Mouse (Mus musculus): ENCODE data around the gene Slc22a19. TPM values are rescaled to one million over a fixed set of nuclear protein-coding genes. Genes with fewer than 3 reads are reported as not detected.
"Not testable (repeated sequence)": the region's sequence is repeated elsewhere in the genome, so short reads cannot be mapped to it uniquely, and the experiment has no call there.

The Slc22a19 gene
- polyA plus RNA-seq (2011; ENCODE audit: insufficient read length, low read depth, missing spikeins) = not detected in 2 replicates

GRCm38 (mm10) chr19:7711148-7711547, at the start of gene Slc22a19:
Gene Slc22a19, minus strand, starts transcription at chr19:7711310.
- H3K4me1 ChIP-seq (ENCODE audit: control insufficient read depth, insufficient read depth, low read length) = no peaks in the 10 kb centered on the region
- TF ChIP-seq CTCF (IDR thresholded peaks at IDR 0.05; ENCODE audit: borderline replicate concordance, insufficient read depth, low read length) (no peak), POLR2A (IDR thresholded peaks at IDR 0.05; ENCODE audit: low read depth, low read length) (no peak)
- H3K4me3 ChIP-seq (ENCODE audit: insufficient read depth, low read length) = no peak within 1 kb of the TSS
- no peak within 1 kb of the TSS for H3K27ac ChIP-seq (ENCODE audit: insufficient read depth, low read length)

GRCm38 (mm10) chr19:7753371-7753770, 42.3 kb upstream of the Slc22a19 start:
- H3K4me3 ChIP-seq (ENCODE audit: insufficient read depth, low read length); H3K27ac ChIP-seq (ENCODE audit: insufficient read depth, low read length); H3K4me1 ChIP-seq (ENCODE audit: control insufficient read depth, insufficient read depth, low read length): not testable (repeated sequence)

GRCm38 (mm10) chr19:7729543-7729942, 18.4 kb upstream of the Slc22a19 start:
- Histone ChIP-seq H3K4me3 (ENCODE audit: insufficient read depth, low read length) (no peak overlapping the region), H3K27ac (ENCODE audit: insufficient read depth, low read length) (no peak overlapping the region), H3K4me1 (ENCODE audit: control insufficient read depth, insufficient read depth, low read length) (no peaks in the 10 kb centered on the region)
- no peak for TF ChIP-seq POLR2A (IDR thresholded peaks at IDR 0.05; ENCODE audit: low read depth, low read length)

- H3K4me1 ChIP-seq (ENCODE audit: control insufficient read depth, insufficient read depth, low read length); H3K4me3 ChIP-seq (ENCODE audit: insufficient read depth, low read length); H3K27ac ChIP-seq (ENCODE audit: insufficient read depth, low read length): not testable (repeated sequence)
Measured at GRCm38 (mm10) chr19:7693104-7693503, 18.0 kb downstream of the Slc22a19 start.

GRCm38 (mm10) chr19:7691259-7691658, 19.9 kb downstream of the Slc22a19 start:
- H3K4me1 ChIP-seq (ENCODE audit: control insufficient read depth, insufficient read depth, low read length) = no peaks in the 10 kb centered on the region
- H3K27ac ChIP-seq (ENCODE audit: insufficient read depth, low read length) = no peak overlapping the region
- H3K4me3 ChIP-seq (ENCODE audit: insufficient read depth, low read length) = no peak overlapping the region
- no peak for TF ChIP-seq POLR2A (IDR thresholded peaks at IDR 0.05; ENCODE audit: low read depth, low read length)
- TF ChIP-seq CTCF (IDR thresholded peaks at IDR 0.05; ENCODE audit: borderline replicate concordance, insufficient read depth, low read length) = no peak

DNA sequence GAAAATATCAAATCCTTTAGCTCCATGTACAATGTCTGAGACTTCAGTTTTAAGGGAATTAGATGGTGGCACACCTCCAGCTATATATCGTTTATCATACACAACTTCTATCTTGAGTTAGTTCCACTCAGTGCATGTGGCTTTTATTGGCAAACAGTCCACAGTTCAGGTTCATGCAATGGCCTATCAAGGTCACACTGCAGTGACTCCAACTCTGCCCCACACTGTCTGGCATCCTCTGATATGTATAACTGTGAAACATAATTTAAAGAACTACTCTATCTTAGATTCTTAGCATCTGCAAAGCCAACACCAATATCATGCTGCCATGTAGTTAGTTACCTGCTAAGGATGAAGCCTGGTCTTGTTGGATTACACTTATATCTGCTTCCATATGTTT, 23.1 kb downstream of the Slc22a19 start:
- Histone ChIP-seq H3K4me3 (ENCODE audit: insufficient read depth, low read length) (no peak overlapping the region), H3K4me1 (ENCODE audit: control insufficient read depth, insufficient read depth, low read length) (no peaks in the 10 kb centered on the region), H3K27ac (ENCODE audit: insufficient read depth, low read length) (no peak overlapping the region)
- no peak for TF ChIP-seq POLR2A (IDR thresholded peaks at IDR 0.05; ENCODE audit: low read depth, low read length)
- TF ChIP-seq CTCF (IDR thresholded peaks at IDR 0.05; ENCODE audit: borderline replicate concordance, insufficient read depth, low read length) = no peak

DNA sequence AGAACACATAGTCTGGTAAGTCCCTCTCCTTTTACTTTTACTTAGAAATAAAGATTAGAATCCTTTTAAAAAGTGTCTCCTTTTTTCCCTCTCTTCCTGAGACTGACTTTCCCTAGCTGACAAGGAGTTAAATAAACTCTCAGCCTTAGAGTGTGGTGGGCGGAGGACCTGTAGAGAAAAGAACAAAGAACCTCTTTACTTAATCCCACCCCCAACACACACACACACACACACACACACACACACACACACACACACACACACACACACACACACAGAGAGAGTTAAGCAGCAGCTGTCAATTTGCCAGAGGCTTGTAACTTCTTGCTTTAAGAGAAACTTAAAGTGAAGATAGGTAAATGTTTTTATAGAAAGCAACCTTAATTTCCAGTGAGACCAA, 39.1 kb downstream of the Slc22a19 start:
- H3K4me1 ChIP-seq (ENCODE audit: control insufficient read depth, insufficient read depth, low read length) = no peaks in the 10 kb centered on the region
- TF ChIP-seq POLR2A (IDR thresholded peaks at IDR 0.05; ENCODE audit: low read depth, low read length) (no peak), CTCF (IDR thresholded peaks at IDR 0.05; ENCODE audit: borderline replicate concordance, insufficient read depth, low read length) (no peak)
- no peak overlapping the region for H3K4me3 ChIP-seq (ENCODE audit: insufficient read depth, low read length)
- no peak overlapping the region for H3K27ac ChIP-seq (ENCODE audit: insufficient read depth, low read length)

GRCm38 (mm10) chr19:7648913-7649666, 62.0 kb downstream of the Slc22a19 start:
- no peak overlapping the region for H3K4me3 ChIP-seq (ENCODE audit: insufficient read depth, low read length)
- no peaks in the 10 kb centered on the region for H3K4me1 ChIP-seq (ENCODE audit: control insufficient read depth, insufficient read depth, low read length)
- no peak for TF ChIP-seq POLR2A (IDR thresholded peaks at IDR 0.05; ENCODE audit: low read depth, low read length)
- no peak for TF ChIP-seq CTCF (IDR thresholded peaks at IDR 0.05; ENCODE audit: borderline replicate concordance, insufficient read depth, low read length)
- no peak overlapping the region for H3K27ac ChIP-seq (ENCODE audit: insufficient read depth, low read length)

DNA sequence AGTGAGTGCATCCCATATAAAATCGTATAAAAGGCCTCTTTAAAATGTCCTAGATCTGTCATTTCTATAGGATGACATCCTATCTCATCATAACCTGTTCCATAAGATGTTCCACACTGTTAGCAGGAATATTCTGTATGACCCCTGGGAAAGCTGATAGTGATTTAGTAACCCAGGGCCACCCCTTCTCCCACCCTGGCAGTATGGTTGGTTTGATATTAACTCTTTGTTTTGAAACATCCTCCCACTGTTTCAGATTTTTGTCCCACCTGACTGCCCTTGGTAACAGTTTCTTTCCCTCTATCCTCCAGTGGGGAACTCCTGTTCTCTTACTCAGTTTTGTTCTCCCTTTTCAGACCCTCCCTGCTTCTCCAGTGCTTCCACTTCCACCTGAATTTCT, 77.3 kb downstream of the Slc22a19 start:
- TF ChIP-seq CTCF (IDR thresholded peaks at IDR 0.05; ENCODE audit: borderline replicate concordance, insufficient read depth, low read length) = no peak
- no peak for TF ChIP-seq POLR2A (IDR thresholded peaks at IDR 0.05; ENCODE audit: low read depth, low read length)
- Histone ChIP-seq H3K4me1 (ENCODE audit: control insufficient read depth, insufficient read depth, low read length) (no peaks in the 10 kb centered on the region), H3K27ac (ENCODE audit: insufficient read depth, low read length) (no peak overlapping the region)

DNA sequence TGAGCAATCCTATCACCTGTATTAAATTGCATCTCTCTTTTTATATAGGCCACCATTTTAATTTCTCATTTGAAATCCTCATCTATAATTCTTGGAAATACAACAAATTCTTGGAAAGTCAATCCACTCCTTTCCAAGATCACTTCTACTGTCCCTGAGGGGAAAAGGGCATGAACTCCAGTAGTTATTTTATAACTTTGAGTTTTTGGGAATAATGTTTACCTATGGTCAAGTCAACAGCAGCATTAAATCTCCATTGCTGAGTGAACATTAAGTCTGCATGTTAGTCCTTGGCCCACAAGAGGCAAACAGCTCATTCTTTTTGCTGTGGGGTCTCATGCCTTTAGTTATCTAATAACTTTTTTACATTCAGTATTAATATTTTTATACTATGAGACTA, 78.1 kb downstream of the Slc22a19 start:
- TF ChIP-seq POLR2A (IDR thresholded peaks at IDR 0.05; ENCODE audit: low read depth, low read length) (no peak), CTCF (IDR thresholded peaks at IDR 0.05; ENCODE audit: borderline replicate concordance, insufficient read depth, low read length) (no peak)
- Histone ChIP-seq H3K4me3 (ENCODE audit: insufficient read depth, low read length) (no peak overlapping the region), H3K27ac (ENCODE audit: insufficient read depth, low read length) (no peak overlapping the region)

More for the DNA sequence above, 77.3 kb downstream of the Slc22a19 start:
- no peak overlapping the region for H3K4me3 ChIP-seq (ENCODE audit: insufficient read depth, low read length)

More for the DNA sequence above, 78.1 kb downstream of the Slc22a19 start:
- no peaks in the 10 kb centered on the region for H3K4me1 ChIP-seq (ENCODE audit: control insufficient read depth, insufficient read depth, low read length)

Other genes with a start within 250 kb of the Slc22a19 start
- 199 and 206 TPM in 2 replicates for gene Rtn3, start 228.0 kb downstream of the Slc22a19 start, polyA plus RNA-seq (2011; ENCODE audit: insufficient read length, low read depth, missing spikeins)
- 151 and 162 TPM in 2 replicates for gene Atl3, start 217.3 kb downstream of the Slc22a19 start, polyA plus RNA-seq (2011; ENCODE audit: insufficient read length, low read depth, missing spikeins)
- gene Pla2g16, start 153.9 kb downstream of the Slc22a19 start, polyA plus RNA-seq (2011; ENCODE audit: insufficient read length, low read depth, missing spikeins) = 17.5 and 20.7 TPM in 2 replicates
- not detected in 2 replicates for gene Lgals12, start 104.1 kb downstream of the Slc22a19 start, polyA plus RNA-seq (2011; ENCODE audit: insufficient read length, low read depth, missing spikeins)
- gene Hrasls5, start 98.8 kb downstream of the Slc22a19 start, polyA plus RNA-seq (2011; ENCODE audit: insufficient read length, low read depth, missing spikeins) = not detected in 2 replicates
- not detected in 2 replicates for gene Slc22a26, start 91.4 kb upstream of the Slc22a19 start, polyA plus RNA-seq (2011; ENCODE audit: insufficient read length, low read depth, missing spikeins)